Mouse (Mus musculus): ENCODE results near the gene 4930555G01Rik.
"Not testable (repeated sequence)": the region's sequence is repeated elsewhere in the genome, so short reads cannot be mapped to it uniquely, and the experiment has no call there.

4930555G01Rik gene

GRCm38 (mm10) chr14:5050329-5050728 lies at the start of gene 4930555G01Rik:
4930555G01Rik (plus strand) TSS chr14:5050629.
- not testable (repeated sequence) for DNase-seq (ENCODE audit: extremely low spot score, low read depth, low spot score)

DNA sequence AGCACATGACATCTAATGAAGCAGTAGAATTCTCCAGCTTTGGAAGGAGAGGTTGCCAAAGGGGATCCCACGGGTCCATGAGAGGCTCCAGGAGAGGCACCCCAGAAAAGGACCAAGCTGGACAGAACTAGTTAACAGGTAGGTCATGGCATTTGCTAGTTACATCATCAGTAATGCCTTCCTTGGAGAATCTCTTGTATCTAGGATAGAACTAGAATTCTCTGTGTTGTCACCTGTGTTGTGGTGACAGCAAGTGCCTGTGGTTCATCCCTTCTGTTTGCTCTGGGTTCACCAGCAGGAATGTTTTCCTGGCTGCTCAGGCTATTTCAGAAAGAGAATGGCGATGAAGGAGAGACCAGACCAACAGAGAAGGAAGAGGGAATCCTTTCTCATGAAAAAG lies 34.8 kb upstream of the 4930555G01Rik start, which contains the start of gene Gm3298:
TSS of gene Gm3298 (plus strand) at position 301 of the 400 bp plus-strand sequence.
- not testable (repeated sequence) for DNase-seq (ENCODE audit: extremely low spot score, low read depth, low spot score)

- DNase-seq (ENCODE audit: extremely low spot score, low read depth, low spot score): not testable (repeated sequence)
These were observed 20.4 kb downstream of the 4930555G01Rik start, which contains the start of gene Gm8281 for GRCm38 (mm10) chr14:5070611-5071490. Gm8281 (plus strand) TSS chr14:5071040.

Data from hindlimb bud, embryonic 11.5 days (tissue).